Mouse (Mus musculus): Measurements from ENCODE around the gene Krtap12-1. TPM values are rescaled to one million over a fixed set of nuclear protein-coding genes. Genes with fewer than 3 reads are reported as not detected.

Krtap12-1 gene
- total RNA-seq (2023): not detected

DNA sequence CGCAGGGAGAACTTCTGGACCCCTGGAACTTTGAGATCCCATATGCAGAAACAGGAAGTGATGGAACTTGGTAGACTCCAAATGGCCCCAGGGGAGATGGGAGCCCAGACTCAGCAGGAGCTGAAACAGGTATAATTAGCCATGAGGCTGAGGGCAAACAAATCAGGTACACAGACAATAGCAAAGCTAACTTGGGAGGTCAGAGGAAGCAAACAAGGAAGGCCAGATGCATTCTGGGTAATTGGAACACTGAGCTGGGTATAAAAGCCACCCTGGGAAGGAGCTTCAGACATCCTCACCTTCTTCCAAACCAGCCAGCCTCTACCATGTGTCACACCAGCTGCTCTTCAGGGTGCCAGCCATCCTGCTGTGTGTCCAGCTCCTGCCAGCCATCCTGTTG is at the start of gene Krtap12-1:
TSS of gene Krtap12-1 (plus strand) at position 301 of the 400 bp plus-strand sequence.

GRCm38 (mm10) chr10:77685895-77686664 is 34.3 kb upstream of the Krtap12-1 start, which contains the start of gene Tspear:
Gene Tspear (plus strand): TSS chr10:77686569.

DNA sequence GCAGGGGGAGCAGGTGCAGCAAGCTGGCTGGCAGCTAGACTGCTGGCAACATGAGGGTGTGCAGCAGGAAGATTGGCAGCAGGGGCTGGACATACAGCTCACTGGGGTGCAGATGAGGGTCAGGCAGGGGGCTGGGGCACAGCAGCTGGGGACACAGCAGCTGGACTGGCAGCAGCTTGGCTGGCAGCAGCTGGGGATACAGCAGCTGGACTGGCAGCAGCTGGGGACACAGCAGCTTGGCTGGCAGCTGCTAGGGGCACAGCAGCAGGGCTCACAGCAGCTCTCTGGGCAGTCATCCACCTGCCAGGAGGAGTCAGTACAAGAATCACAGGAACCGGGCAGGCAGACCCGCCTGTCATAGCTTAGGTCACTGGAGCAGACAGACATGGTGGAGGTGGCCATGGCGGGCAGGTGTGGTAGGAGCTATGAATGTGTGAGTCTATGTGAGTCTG is 30.0 kb upstream of the Krtap12-1 start, which contains the start of gene Gm19402:
TSS of gene Gm19402 (minus strand) at position 402 of the 452 bp plus-strand sequence.

GRCm38 (mm10) chr10:77697133-77697532 is 23.3 kb upstream of the Krtap12-1 start, which contains the start of gene Gm9508:
Gene Gm9508 (minus strand): TSS chr10:77697233.

DNA sequence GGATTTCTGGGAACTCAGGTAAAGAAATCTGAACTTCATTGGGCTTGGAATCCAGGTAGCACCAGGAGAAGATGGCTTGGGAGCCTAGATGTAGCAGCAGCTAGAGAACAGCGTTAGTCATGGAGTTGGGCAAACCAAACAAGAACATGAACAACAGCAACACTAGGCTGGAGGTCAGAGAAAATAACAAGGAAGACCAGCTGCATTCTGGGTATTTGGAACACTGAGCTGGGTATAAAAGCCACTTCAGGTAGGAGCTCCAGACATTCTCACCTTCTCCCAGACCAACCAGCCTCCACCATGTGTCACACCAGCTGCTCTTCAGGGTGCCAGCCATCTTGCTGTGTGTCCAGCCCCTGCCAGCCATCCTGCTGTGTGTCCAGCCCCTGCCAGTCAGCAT is 14.1 kb upstream of the Krtap12-1 start, which contains the start of gene Gm10272:
TSS of gene Gm10272 (plus strand) at position 301 of the 400 bp plus-strand sequence.

GRCm38 (mm10) chr10:77711157-77711556 is 9.2 kb upstream of the Krtap12-1 start, which contains the start of gene Gm10024:
Gene Gm10024 (plus strand): TSS chr10:77711457.

DNA sequence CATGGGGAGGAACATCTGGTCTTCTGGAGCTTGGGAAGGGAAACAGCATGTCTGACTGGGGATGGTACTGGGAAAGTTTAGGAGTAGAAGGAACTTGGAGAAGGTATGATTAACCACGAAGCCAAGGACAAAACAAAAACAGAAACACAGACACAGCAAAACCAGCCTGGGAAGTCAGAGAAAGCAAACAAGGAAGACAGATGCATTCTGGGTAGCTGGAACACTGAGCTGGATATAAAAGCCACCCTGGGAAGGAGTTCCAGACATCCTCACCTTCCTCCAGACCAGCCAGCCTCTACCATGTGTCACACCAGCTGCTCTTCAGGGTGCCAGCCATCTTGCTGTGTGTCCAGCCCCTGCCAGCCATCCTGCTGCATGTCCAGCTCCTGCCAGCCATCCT is 4.9 kb upstream of the Krtap12-1 start, which contains the start of gene Gm10142:
TSS of gene Gm10142 (plus strand) at position 301 of the 400 bp plus-strand sequence.

GRCm38 (mm10) chr10:77726186-77726585 is 5.8 kb downstream of the Krtap12-1 start, which contains the start of gene Gm10100:
Gene Gm10100 (plus strand): TSS chr10:77726486.

GRCm38 (mm10) chr10:77741924-77742688 is 21.7 kb downstream of the Krtap12-1 start, which contains the start of gene Gm18596:
Gene Gm18596 (minus strand): TSS chr10:77742638.

DNA sequence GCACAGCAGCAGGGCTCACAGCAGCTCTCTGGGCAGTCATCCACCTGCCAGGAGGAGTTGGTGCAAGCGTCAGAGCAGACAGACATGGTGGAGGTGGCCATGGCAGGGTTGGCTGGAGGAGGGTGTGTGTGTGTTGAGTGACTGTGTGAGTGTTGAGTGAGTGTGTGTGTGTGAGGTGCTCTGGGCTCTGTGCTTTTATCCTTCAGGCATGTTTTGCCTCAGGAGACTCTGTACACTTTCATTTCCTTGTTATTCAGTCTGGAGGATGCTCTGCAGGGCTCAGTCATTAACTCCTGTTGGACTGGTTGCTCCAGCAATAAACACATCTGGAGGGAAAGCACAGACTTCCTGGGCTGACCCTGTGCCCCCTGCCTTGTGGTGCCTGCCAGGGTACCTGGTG is 30.9 kb downstream of the Krtap12-1 start, which contains the start of gene Gm9736:
TSS of gene Gm9736 (minus strand) at position 101 of the 400 bp plus-strand sequence.

DNA sequence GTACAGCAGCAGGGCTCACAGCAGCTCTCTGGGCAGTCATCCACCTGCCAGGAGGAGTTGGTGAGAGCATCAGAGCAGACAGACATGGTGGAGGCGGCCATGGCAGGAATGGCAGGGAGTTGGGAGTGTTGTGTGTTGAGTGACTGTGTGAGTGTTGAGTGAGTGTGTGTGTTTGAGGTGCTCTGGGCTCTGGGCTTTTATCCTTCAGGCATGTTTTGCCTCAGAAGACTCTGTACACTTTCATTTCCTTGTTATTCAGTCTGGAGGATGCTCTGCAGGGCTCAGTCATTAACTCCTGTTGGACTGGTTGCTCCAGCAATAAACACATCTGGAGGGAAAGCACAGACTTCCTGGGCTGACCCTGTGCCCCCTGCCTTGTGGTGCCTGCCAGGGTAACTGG is 39.2 kb downstream of the Krtap12-1 start, which contains the start of gene Gm3233:
TSS of gene Gm3233 (minus strand) at position 101 of the 400 bp plus-strand sequence.

Other genes starting within 250 kb of the Krtap12-1 start
- 10 to 100 TPM; 15.7 to 16.4 TPM for gene Fam207a, start 204.8 kb upstream of the Krtap12-1 start, total RNA-seq (2023)
- gene Itgb2, start 190.3 kb upstream of the Krtap12-1 start, total RNA-seq (2023): 100 to 1,000 TPM; 782 to 835 TPM
- gene Pttg1ip, start 138.9 kb upstream of the Krtap12-1 start, total RNA-seq (2023): 10 to 100 TPM; 70.5 to 75.8 TPM
- gene Sumo3, start 114.5 kb upstream of the Krtap12-1 start, total RNA-seq (2023): 10 to 100 TPM; 54.9 to 60.9 TPM
- 1 to 10 TPM in 1 of 2 experiments, not detected in 1; 4.6 TPM for gene Gm49325, start 114.4 kb upstream of the Krtap12-1 start, total RNA-seq (2023)
- 10 to 100 TPM; 34.3 to 36.2 TPM for gene Ube2g2, start 98.3 kb upstream of the Krtap12-1 start, total RNA-seq (2023)
- gene Tspear, start 34.0 kb upstream of the Krtap12-1 start, total RNA-seq (2023): not detected
- not detected for gene Gm19402, start 29.8 kb upstream of the Krtap12-1 start, total RNA-seq (2023)
- gene Gm9508, start 23.4 kb upstream of the Krtap12-1 start, total RNA-seq (2023): not detected
- gene Gm10272, start 14.0 kb upstream of the Krtap12-1 start, total RNA-seq (2023): not detected
- not detected for gene Gm10024, start 9.1 kb upstream of the Krtap12-1 start, total RNA-seq (2023)
- gene Gm10142, start 4.8 kb upstream of the Krtap12-1 start, total RNA-seq (2023): not detected
- not detected for gene Gm10100, start 5.9 kb downstream of the Krtap12-1 start, total RNA-seq (2023)
- not detected for gene Gm18596, start 22.0 kb downstream of the Krtap12-1 start, total RNA-seq (2023)
- not detected for gene Gm9736, start 30.8 kb downstream of the Krtap12-1 start, total RNA-seq (2023)
- not detected for gene Gm3233, start 39.1 kb downstream of the Krtap12-1 start, total RNA-seq (2023)
- gene Gm3238, start 50.7 kb downstream of the Krtap12-1 start, total RNA-seq (2023): not detected
- not detected for gene Gm7138, start 56.3 kb downstream of the Krtap12-1 start, total RNA-seq (2023)
- gene Gm3250, start 61.9 kb downstream of the Krtap12-1 start, total RNA-seq (2023): not detected
- not detected for gene Gm7137, start 67.6 kb downstream of the Krtap12-1 start, total RNA-seq (2023)
- gene Gm9639, start 74.5 kb downstream of the Krtap12-1 start, total RNA-seq (2023): not detected
- not detected for gene Gm19668, start 78.5 kb downstream of the Krtap12-1 start, total RNA-seq (2023)
- not detected for gene Gm9507, start 91.2 kb downstream of the Krtap12-1 start, total RNA-seq (2023)
- gene Gm2696, start 94.1 kb downstream of the Krtap12-1 start, total RNA-seq (2023): not detected
- not detected for gene Krtap10-4, start 106.5 kb downstream of the Krtap12-1 start, total RNA-seq (2023)
- not detected for gene Krtap10-10, start 115.3 kb downstream of the Krtap12-1 start, total RNA-seq (2023)
- not detected for gene Gm36176, start 126.2 kb downstream of the Krtap12-1 start, total RNA-seq (2023)
- not detected for gene Gm10318, start 132.3 kb downstream of the Krtap12-1 start, total RNA-seq (2023)
- gene Gm3285, start 141.4 kb downstream of the Krtap12-1 start, total RNA-seq (2023): not detected
- under 1 TPM in 1 of 2 experiments, not detected in 1; 0.15 TPM for gene Lrrc3, start 181.9 kb downstream of the Krtap12-1 start, total RNA-seq (2023)
- 100 to 1,000 TPM; 232 to 259 TPM for gene Trpm2, start 250.0 kb downstream of the Krtap12-1 start, total RNA-seq (2023)